Mouse (Mus musculus): ENCODE measurements around the gene Arl15. TPM values are rescaled to one million over a fixed set of nuclear protein-coding genes. Genes with fewer than 3 reads are reported as not detected.

Arl15 gene
- polyA plus RNA-seq, 1 experiment from 2014 or later: 19.7 TPM

GRCm38 (mm10) chr13:113816421-113816810 lies 22.1 kb downstream of the Arl15 start:
- H3K4me1 ChIP-seq (replicated peaks; ENCODE audit: control insufficient read depth, insufficient read depth, low read length): peaks cover 17% of the 10 kb centered on the region
- no peak for ATAC-seq
- H3K9me3 ChIP-seq (ENCODE audit: control insufficient read depth, low read length): no peaks in the 10 kb centered on the region
- H3K36me3 ChIP-seq (ENCODE audit: control insufficient read depth, insufficient read depth): no peaks in the 10 kb centered on the region
- 82% methylated on average over 6 of the region's 6 CpGs for WGBS
- no peak overlapping the region for H3K4me3 ChIP-seq (replicated peaks; ENCODE audit: low read length)
- no peak overlapping the region for H3K9ac ChIP-seq (replicated peaks; ENCODE audit: low read depth, low read length)
- no peak overlapping the region for H3K4me2 ChIP-seq (ENCODE audit: low read length)
- no peak overlapping the region for H3K27ac ChIP-seq (ENCODE audit: low read length)
- no peaks in the 10 kb centered on the region for H3K27me3 ChIP-seq (replicated peaks; ENCODE audit: control insufficient read depth, insufficient read depth, low read length)

- Histone ChIP-seq H3K27me3 (replicated peaks; ENCODE audit: control insufficient read depth, insufficient read depth, low read length) (no peaks in the 10 kb centered on the region), H3K9me3 (ENCODE audit: control insufficient read depth, low read length) (no peaks in the 10 kb centered on the region), H3K27ac (ENCODE audit: low read length) (no peak overlapping the region), H3K4me1 (replicated peaks; ENCODE audit: control insufficient read depth, insufficient read depth, low read length) (peaks cover 29% of the 10 kb centered on the region), H3K4me3 (replicated peaks; ENCODE audit: low read length) (no peak overlapping the region), H3K36me3 (ENCODE audit: control insufficient read depth, insufficient read depth) (no peaks in the 10 kb centered on the region), H3K9ac (replicated peaks; ENCODE audit: low read depth, low read length) (no peak overlapping the region), H3K4me2 (ENCODE audit: low read length) (no peak overlapping the region)
- ATAC-seq: no peak
- 94% methylated on average over 7 of the region's 7 CpGs for WGBS
Observed at GRCm38 (mm10) chr13:113819006-113819405, 24.7 kb downstream of the Arl15 start.

DNA sequence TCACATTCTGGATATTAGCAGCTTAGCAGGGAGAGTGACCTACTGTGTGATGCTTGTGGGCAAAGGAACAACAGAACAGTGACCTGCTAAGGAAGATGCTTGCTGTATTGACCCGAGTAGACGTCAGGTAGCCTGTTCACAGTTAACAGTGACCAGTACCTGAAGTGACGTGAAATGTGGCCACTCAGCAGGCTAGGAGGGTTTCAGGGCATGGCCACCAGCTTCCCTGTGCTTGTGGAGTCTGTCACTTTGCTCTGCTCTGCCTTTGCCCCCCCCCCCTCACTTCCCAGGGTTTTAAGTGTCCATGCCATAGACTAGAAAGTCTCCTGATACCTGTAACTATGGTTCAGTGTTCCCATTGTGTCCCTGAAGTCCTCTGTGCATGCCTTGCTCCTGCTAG lies 25.9 kb downstream of the Arl15 start:
- Histone ChIP-seq H3K9ac (replicated peaks; ENCODE audit: low read depth, low read length) (no peak overlapping the region), H3K4me3 (replicated peaks; ENCODE audit: low read length) (no peak overlapping the region), H3K27ac (ENCODE audit: low read length) (no peak overlapping the region), H3K27me3 (replicated peaks; ENCODE audit: control insufficient read depth, insufficient read depth, low read length) (no peaks in the 10 kb centered on the region), H3K9me3 (ENCODE audit: control insufficient read depth, low read length) (no peaks in the 10 kb centered on the region), H3K4me2 (ENCODE audit: low read length) (no peak overlapping the region), H3K36me3 (ENCODE audit: control insufficient read depth, insufficient read depth) (no peaks in the 10 kb centered on the region), H3K4me1 (replicated peaks; ENCODE audit: control insufficient read depth, insufficient read depth, low read length) (peaks cover 29% of the 10 kb centered on the region)
- no peak for ATAC-seq
- 88% methylated on average over 3 of the region's 3 CpGs for WGBS

DNA sequence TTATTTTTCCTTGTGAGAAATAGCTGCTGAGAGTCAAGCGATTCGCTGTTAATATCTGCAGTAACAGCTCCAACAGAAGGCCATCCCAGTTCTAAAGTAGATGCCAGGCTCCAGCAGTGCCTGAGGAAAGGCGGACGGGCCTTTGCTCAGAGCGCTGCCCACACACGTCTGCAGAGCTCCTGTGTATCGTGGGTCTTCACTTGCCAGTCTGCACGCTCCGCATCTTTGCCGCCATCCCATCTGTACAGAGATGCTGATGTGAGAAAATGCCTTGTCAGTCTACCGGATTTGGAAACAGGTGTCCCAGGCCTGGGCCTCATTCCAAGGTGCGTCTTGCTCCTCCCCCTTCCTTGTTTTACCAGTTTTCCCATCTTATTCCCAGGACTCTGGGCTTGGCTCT lies 27.6 kb downstream of the Arl15 start:
- Histone ChIP-seq H3K27ac (ENCODE audit: low read length) (peak overlapping the region; percentile 62), H3K9me3 (ENCODE audit: control insufficient read depth, low read length) (no peaks in the 10 kb centered on the region), H3K36me3 (ENCODE audit: control insufficient read depth, insufficient read depth) (no peaks in the 10 kb centered on the region), H3K9ac (replicated peaks; ENCODE audit: low read depth, low read length) (no peak overlapping the region), H3K4me2 (ENCODE audit: low read length) (no peak overlapping the region), H3K4me3 (replicated peaks; ENCODE audit: low read length) (no peak overlapping the region), H3K27me3 (replicated peaks; ENCODE audit: control insufficient read depth, insufficient read depth, low read length) (no peaks in the 10 kb centered on the region), H3K4me1 (replicated peaks; ENCODE audit: control insufficient read depth, insufficient read depth, low read length) (peaks cover 15% of the 10 kb centered on the region)
- ATAC-seq: peak; percentile 79
- WGBS: 52% methylated on average over 12 of the region's 12 CpGs

DNA sequence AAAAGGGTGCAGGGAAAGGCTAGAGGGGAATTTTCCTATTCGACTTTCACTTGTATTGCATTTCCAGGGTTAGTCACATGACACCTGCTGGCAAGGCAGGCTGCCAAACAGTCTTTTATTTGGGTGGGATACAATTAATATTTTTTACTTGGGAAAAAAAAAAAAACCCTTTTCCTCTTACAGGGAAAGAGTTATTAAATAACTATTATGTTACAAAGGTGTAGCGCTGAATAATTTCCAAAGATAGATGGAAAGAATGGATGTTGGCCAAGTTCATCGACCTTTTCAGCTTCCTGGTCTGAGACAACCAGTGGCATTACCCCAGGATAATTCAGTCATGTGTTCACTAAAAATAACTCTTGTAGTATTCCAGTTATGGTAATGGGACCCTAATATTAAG lies 29.7 kb downstream of the Arl15 start:
- Histone ChIP-seq H3K27me3 (replicated peaks; ENCODE audit: control insufficient read depth, insufficient read depth, low read length) (no peaks in the 10 kb centered on the region), H3K4me1 (replicated peaks; ENCODE audit: control insufficient read depth, insufficient read depth, low read length) (peaks cover 15% of the 10 kb centered on the region), H3K36me3 (ENCODE audit: control insufficient read depth, insufficient read depth) (no peaks in the 10 kb centered on the region), H3K9me3 (ENCODE audit: control insufficient read depth, low read length) (no peaks in the 10 kb centered on the region), H3K9ac (replicated peaks; ENCODE audit: low read depth, low read length) (no peak overlapping the region), H3K4me3 (replicated peaks; ENCODE audit: low read length) (no peak overlapping the region), H3K27ac (ENCODE audit: low read length) (no peak overlapping the region), H3K4me2 (ENCODE audit: low read length) (no peak overlapping the region)
- WGBS: 83% methylated on average over 3 of the region's 3 CpGs
- no peak for ATAC-seq

- ATAC-seq: no peak
- no peak overlapping the region for H3K4me3 ChIP-seq (replicated peaks; ENCODE audit: low read length)
- H3K4me1 ChIP-seq (replicated peaks; ENCODE audit: control insufficient read depth, insufficient read depth, low read length): peaks cover 2% of the 10 kb centered on the region; the same call in 1 of the 2 replicates
- no peaks in the 10 kb centered on the region for H3K9me3 ChIP-seq (ENCODE audit: control insufficient read depth, low read length)
- H3K27ac ChIP-seq (ENCODE audit: low read length): no peak overlapping the region
- WGBS: 99% methylated on average over 3 of the region's 3 CpGs
- H3K9ac ChIP-seq (replicated peaks; ENCODE audit: low read depth, low read length): no peak overlapping the region
- no peaks in the 10 kb centered on the region for H3K36me3 ChIP-seq (ENCODE audit: control insufficient read depth, insufficient read depth)
- no peak overlapping the region for H3K4me2 ChIP-seq (ENCODE audit: low read length)
- no peaks in the 10 kb centered on the region for H3K27me3 ChIP-seq (replicated peaks; ENCODE audit: control insufficient read depth, insufficient read depth, low read length)
Observed at GRCm38 (mm10) chr13:113828633-113829032, 34.3 kb downstream of the Arl15 start.

DNA sequence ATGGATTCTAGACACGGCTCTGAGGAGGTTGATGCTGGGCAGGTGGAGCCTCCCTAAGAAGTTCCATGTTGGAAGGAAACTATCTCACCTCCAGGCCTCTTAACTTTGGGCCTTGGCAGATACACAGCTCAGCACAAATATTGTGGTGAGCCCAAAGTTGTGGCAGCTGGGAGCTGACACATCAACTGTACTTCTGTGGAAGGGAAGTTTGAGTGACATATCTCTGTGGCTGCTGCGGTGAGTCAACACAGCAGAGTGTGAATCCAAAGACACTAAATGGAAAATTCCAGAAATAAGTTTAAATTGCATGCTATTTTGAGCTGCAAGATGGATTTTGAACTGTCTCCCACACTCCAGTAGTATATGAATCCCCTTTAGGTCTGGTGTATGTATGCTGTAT lies 34.8 kb downstream of the Arl15 start:
- 86% methylated on average over 2 of the region's 2 CpGs for WGBS
- Histone ChIP-seq H3K9me3 (ENCODE audit: control insufficient read depth, low read length) (no peaks in the 10 kb centered on the region), H3K4me2 (ENCODE audit: low read length) (no peak overlapping the region), H3K27me3 (replicated peaks; ENCODE audit: control insufficient read depth, insufficient read depth, low read length) (no peaks in the 10 kb centered on the region), H3K4me3 (replicated peaks; ENCODE audit: low read length) (no peak overlapping the region), H3K4me1 (replicated peaks; ENCODE audit: control insufficient read depth, insufficient read depth, low read length) (no peaks in the 10 kb centered on the region), H3K9ac (replicated peaks; ENCODE audit: low read depth, low read length) (no peak overlapping the region), H3K36me3 (ENCODE audit: control insufficient read depth, insufficient read depth) (no peaks in the 10 kb centered on the region), H3K27ac (ENCODE audit: low read length) (no peak overlapping the region)
- no peak for ATAC-seq

GRCm38 (mm10) chr13:113830805-113831204 lies 36.5 kb downstream of the Arl15 start:
- no peaks in the 10 kb centered on the region for H3K9me3 ChIP-seq (ENCODE audit: control insufficient read depth, low read length)
- H3K27ac ChIP-seq (ENCODE audit: low read length): no peak overlapping the region
- ATAC-seq: no peak

GRCm38 (mm10) chr13:113832947-113833346 lies 38.6 kb downstream of the Arl15 start:
- Histone ChIP-seq H3K4me2 (ENCODE audit: low read length) (no peak overlapping the region), H3K27ac (ENCODE audit: low read length) (no peak overlapping the region), H3K4me1 (replicated peaks; ENCODE audit: control insufficient read depth, insufficient read depth, low read length) (no peaks in the 10 kb centered on the region), H3K4me3 (replicated peaks; ENCODE audit: low read length) (no peak overlapping the region), H3K36me3 (ENCODE audit: control insufficient read depth, insufficient read depth) (no peaks in the 10 kb centered on the region), H3K9ac (replicated peaks; ENCODE audit: low read depth, low read length) (no peak overlapping the region), H3K9me3 (ENCODE audit: control insufficient read depth, low read length) (no peaks in the 10 kb centered on the region), H3K27me3 (replicated peaks; ENCODE audit: control insufficient read depth, insufficient read depth, low read length) (no peaks in the 10 kb centered on the region)
- no peak for ATAC-seq
- 92% methylated on average over 6 of the region's 6 CpGs for WGBS

More at GRCm38 (mm10) chr13:113830805-113831204, 36.5 kb downstream of the Arl15 start:
- H3K9ac ChIP-seq (replicated peaks; ENCODE audit: low read depth, low read length): no peak overlapping the region
- no peak overlapping the region for H3K4me3 ChIP-seq (replicated peaks; ENCODE audit: low read length)
- H3K27me3 ChIP-seq (replicated peaks; ENCODE audit: control insufficient read depth, insufficient read depth, low read length): no peaks in the 10 kb centered on the region
- H3K4me1 ChIP-seq (replicated peaks; ENCODE audit: control insufficient read depth, insufficient read depth, low read length): no peaks in the 10 kb centered on the region
- H3K4me2 ChIP-seq (ENCODE audit: low read length): no peak overlapping the region
- WGBS: 91% methylated on average over 3 of the region's 3 CpGs
- H3K36me3 ChIP-seq (ENCODE audit: control insufficient read depth, insufficient read depth): no peaks in the 10 kb centered on the region

GRCm38 (mm10) chr13:113835921-113836320 lies 41.6 kb downstream of the Arl15 start:
- Histone ChIP-seq H3K4me1 (replicated peaks; ENCODE audit: control insufficient read depth, insufficient read depth, low read length) (no peaks in the 10 kb centered on the region), H3K4me2 (ENCODE audit: low read length) (no peak overlapping the region), H3K9me3 (ENCODE audit: control insufficient read depth, low read length) (no peaks in the 10 kb centered on the region), H3K27ac (ENCODE audit: low read length) (no peak overlapping the region), H3K36me3 (ENCODE audit: control insufficient read depth, insufficient read depth) (no peaks in the 10 kb centered on the region; the same call in 1 of the 2 replicates), H3K27me3 (replicated peaks; ENCODE audit: control insufficient read depth, insufficient read depth, low read length) (no peaks in the 10 kb centered on the region), H3K9ac (replicated peaks; ENCODE audit: low read depth, low read length) (no peak overlapping the region), H3K4me3 (replicated peaks; ENCODE audit: low read length) (no peak overlapping the region)
- no peak for ATAC-seq
- 90% methylated on average over 6 of the region's 6 CpGs for WGBS
